Comparison of ENCODE assay signal across 16 mouse cellular contexts in the genomic region with DNA sequence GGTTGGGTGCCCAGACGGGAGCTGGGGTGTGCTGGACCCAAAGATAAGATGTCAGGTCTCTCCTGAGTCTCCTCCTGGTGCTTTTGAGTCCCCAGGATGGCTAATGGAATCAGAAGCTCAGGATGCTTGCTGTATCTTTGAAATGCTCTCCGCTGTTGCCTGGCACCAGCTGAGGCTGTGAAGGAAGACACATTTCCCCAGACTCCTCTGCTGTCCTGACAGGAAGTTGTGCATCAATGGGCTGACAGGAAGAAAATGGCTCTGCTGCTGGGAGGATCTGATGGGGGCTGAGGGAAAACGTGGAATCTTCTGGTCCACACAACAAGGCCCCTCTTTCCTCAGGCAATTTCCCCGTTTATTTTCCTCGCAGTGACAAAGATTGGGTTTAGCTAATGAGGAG. TPM values are rescaled to one million over a fixed set of nuclear protein-coding genes. Genes with fewer than 3 reads are reported as not detected.
A peak's percentile ranks its signal among the peaks of the same experiment; 100 is the strongest.
DNase-seq lines count a peak whose midpoint lies in the region; ATAC-seq and TF ChIP-seq lines count a peak whose summit lies in the region.
"Had no signal": no experiment of that assay in that cellular context is flagged by ENCODE, and none has a peak within 500 bp of the region (broad histone marks: within the 10 kb centered on the region; RNA-seq: fewer than 3 reads in every experiment).

No protein-coding gene starts in this region.

- no peak overlapping the region for H3K9ac ChIP-seq in hindbrain, embryonic 15.5 days
- H3K9ac ChIP-seq in hindbrain, embryonic 11.5 days (ENCODE audit: low read depth, low read length): no peak overlapping the region
- no peak overlapping the region for H3K9ac ChIP-seq in midbrain, embryonic 15.5 days
- no peak overlapping the region for H3K9ac ChIP-seq in forebrain, postnatal 0 days
- H3K9ac ChIP-seq: intestine, embryonic 15.5 days; liver, embryonic 14.5 days had no signal

- H3K4me1 ChIP-seq in hindbrain, embryonic 15.5 days (replicated peaks): peaks cover 18% of the 10 kb centered on the region
- no peaks in the 10 kb centered on the region for H3K4me1 ChIP-seq in hindbrain, embryonic 11.5 days (replicated peaks; ENCODE audit: control insufficient read depth, insufficient read depth, low read length)
- peaks cover 10% of the 10 kb centered on the region; the same call in 1 of the 2 replicates for H3K4me1 ChIP-seq in midbrain, embryonic 15.5 days
- no peaks in the 10 kb centered on the region for H3K4me1 ChIP-seq in midbrain, embryonic 10.5 days
- 0 out of 2 replicates have a peak, but pooled peaks cover 3% of the 10 kb centered on the region for H3K4me1 ChIP-seq in forebrain, postnatal 0 days (ENCODE audit: insufficient read depth)

- no peak overlapping the region for H3K4me3 ChIP-seq in hindbrain, embryonic 15.5 days
- H3K4me3 ChIP-seq in hindbrain, embryonic 11.5 days (ENCODE audit: low read depth, low read length): no peak overlapping the region
- H3K4me3 ChIP-seq in midbrain, embryonic 15.5 days: no peak overlapping the region
- no peak overlapping the region for H3K4me3 ChIP-seq in midbrain, embryonic 10.5 days
- no peak overlapping the region for H3K4me3 ChIP-seq in forebrain, postnatal 0 days (ENCODE audit: low read depth, low read length)
- H3K4me3 ChIP-seq: erythroblast, embryonic 14.5 days; intestine, embryonic 15.5 days; limb, embryonic 10.5 days had no signal

- ATAC-seq in hindbrain, embryonic 15.5 days (ENCODE audit: low FRiP score, low read depth): no peak
- ATAC-seq in hindbrain, embryonic 11.5 days (ENCODE audit: low FRiP score): no peak
- no peak for ATAC-seq in midbrain, embryonic 15.5 days (replicated peaks)
- ATAC-seq in forebrain, postnatal 0 days: peak; percentile 87
- ATAC-seq: intestine, embryonic 15.5 days; Patski had no signal

- no peaks in the 10 kb centered on the region for H3K36me3 ChIP-seq in hindbrain, embryonic 15.5 days
- no peaks in the 10 kb centered on the region for H3K36me3 ChIP-seq in hindbrain, embryonic 11.5 days (ENCODE audit: control insufficient read depth, insufficient read depth, low read length)
- H3K36me3 ChIP-seq in midbrain, embryonic 15.5 days (replicated peaks): no peaks in the 10 kb centered on the region
- no peaks in the 10 kb centered on the region for H3K36me3 ChIP-seq in midbrain, embryonic 10.5 days
- H3K36me3 ChIP-seq in forebrain, postnatal 0 days (ENCODE audit: insufficient read depth): no peaks in the 10 kb centered on the region
- H3K36me3 ChIP-seq: intestine, embryonic 15.5 days; limb, embryonic 10.5 days had no signal

- 35% methylated on average over 5 of the region's 5 CpGs for WGBS in hindbrain, embryonic 15.5 days
- 53% methylated on average over 5 of the region's 5 CpGs for WGBS in hindbrain, embryonic 11.5 days
- WGBS in midbrain, embryonic 15.5 days: 54% methylated on average over 5 of the region's 5 CpGs
- 50% methylated on average over 5 of the region's 5 CpGs for WGBS in midbrain, embryonic 10.5 days
- 39% methylated on average over 5 of the region's 5 CpGs for WGBS in forebrain, postnatal 0 days

- H3K27ac ChIP-seq in hindbrain, embryonic 15.5 days (replicated peaks): peak overlapping the region; percentile 69
- no peak overlapping the region for H3K27ac ChIP-seq in hindbrain, embryonic 11.5 days (ENCODE audit: low read depth, low read length)
- H3K27ac ChIP-seq in midbrain, embryonic 15.5 days: peak overlapping the region; percentile 61
- no peak overlapping the region for H3K27ac ChIP-seq in midbrain, embryonic 10.5 days (replicated peaks)
- peak overlapping the region; percentile 45; the same call in 1 of the 2 replicates for H3K27ac ChIP-seq in forebrain, postnatal 0 days (ENCODE audit: low read depth, low read length)
- H3K27ac ChIP-seq: intestine, embryonic 15.5 days; limb, embryonic 10.5 days; liver, embryonic 14.5 days had no signal

- no peaks in the 10 kb centered on the region for H3K27me3 ChIP-seq in hindbrain, embryonic 15.5 days
- no peaks in the 10 kb centered on the region for H3K27me3 ChIP-seq in hindbrain, embryonic 11.5 days (ENCODE audit: control insufficient read depth, insufficient read depth, low read length)
- H3K27me3 ChIP-seq in midbrain, embryonic 15.5 days (replicated peaks): no peaks in the 10 kb centered on the region
- H3K27me3 ChIP-seq in midbrain, embryonic 10.5 days (ENCODE audit: low read depth, poor library complexity, severe bottlenecking): no peaks in the 10 kb centered on the region
- H3K27me3 ChIP-seq in forebrain, postnatal 0 days (ENCODE audit: insufficient read depth, low read length): no peaks in the 10 kb centered on the region
- H3K27me3 ChIP-seq: intestine, embryonic 15.5 days had no signal

- H3K4me2 ChIP-seq in hindbrain, embryonic 15.5 days: no peak overlapping the region
- H3K4me2 ChIP-seq in hindbrain, embryonic 11.5 days (replicated peaks; ENCODE audit: low read depth, low read length): no peak overlapping the region
- no peak overlapping the region for H3K4me2 ChIP-seq in midbrain, embryonic 15.5 days
- H3K4me2 ChIP-seq in forebrain, postnatal 0 days (ENCODE audit: low read depth): no peak overlapping the region
- H3K4me2 ChIP-seq: intestine, embryonic 15.5 days had no signal

- no peak for TF ChIP-seq CTCF in forebrain, postnatal 0 days (IDR thresholded peaks at IDR 0.05; ENCODE audit: low read depth)

- H3K9me3 ChIP-seq in hindbrain, embryonic 15.5 days: no peaks in the 10 kb centered on the region
- H3K9me3 ChIP-seq in hindbrain, embryonic 11.5 days (ENCODE audit: control insufficient read depth, low read length): no peaks in the 10 kb centered on the region
- no peaks in the 10 kb centered on the region for H3K9me3 ChIP-seq in midbrain, embryonic 15.5 days
- H3K9me3 ChIP-seq in midbrain, embryonic 10.5 days (replicated peaks): no peaks in the 10 kb centered on the region
- no peaks in the 10 kb centered on the region for H3K9me3 ChIP-seq in forebrain, postnatal 0 days (ENCODE audit: low read length)
- H3K9me3 ChIP-seq: intestine, embryonic 15.5 days; limb, embryonic 10.5 days had no signal

- DNase-seq in hindbrain, embryonic 11.5 days (ENCODE audit: low spot score): no peak
- no peak for DNase-seq in midbrain, embryonic 10.5 days (ENCODE audit: low spot score)
- DNase-seq in forebrain, postnatal 0 days: peak; percentile 54
- DNase-seq in right cerebral cortex, postnatal 25 days: peak; percentile 38
- no peak for DNase-seq in cerebellum, postnatal 14 days
- DNase-seq: gastrocnemius, postnatal 14 days; layer of hippocampus, adult 9-11 months; lung, postnatal 36 days had no signal

RNA-seq across cellular contexts. Expression of a gene that starts 27.0 kb away (rescaled TPM):
- 9.1 and 9.6 TPM in 2 replicates for polyA plus RNA-seq in hindbrain, embryonic 15.5 days (2015; fragmentation: Nextera tagmentation; extraction: Ambion mirVana)
- polyA plus RNA-seq in hindbrain, embryonic 11.5 days (2014; fragmentation: Nextera tagmentation; extraction: Ambion mirVana): 1.5 and 2.9 TPM in 2 replicates
- polyA plus RNA-seq in midbrain, embryonic 15.5 days (2015; fragmentation: Nextera tagmentation; extraction: Ambion mirVana): 8.5 and 8.7 TPM in 2 replicates
- 0.68 and 1.1 TPM in 2 replicates for polyA plus RNA-seq in midbrain, embryonic 10.5 days (2016; fragmentation: Nextera tagmentation; extraction: Ambion mirVana)
- total RNA-seq in forebrain, postnatal 0 days (2014; rRNA removed): 11.5 and 13.6 TPM in 2 replicates
- polyA plus RNA-seq in forebrain, postnatal 0 days (2015; fragmentation: Nextera tagmentation; extraction: Ambion mirVana): 3.0 and 5.1 TPM in 2 replicates
- total RNA-seq: common myeloid progenitor, adult 5-6 weeks had no signal

Comparison
In these comparisons a context has a peak if more than half of its experiments do, and no peak if none do; other contexts are left out.
1. H3K27ac ChIP-seq: peak in hindbrain, embryonic 15.5 days (single experiment), midbrain, embryonic 15.5 days (single experiment) and forebrain, postnatal 0 days (single experiment); none in hindbrain, embryonic 11.5 days (single experiment) and midbrain, embryonic 10.5 days (single experiment).
2. DNase-seq: peak in forebrain, postnatal 0 days (single experiment) and right cerebral cortex, postnatal 25 days (single experiment); none in hindbrain, embryonic 11.5 days (single experiment), midbrain, embryonic 10.5 days (single experiment) and cerebellum, postnatal 14 days (0 of 2).